Mouse (Mus musculus): Measurements from ENCODE around the gene Slc25a16. TPM values are rescaled to one million over a fixed set of nuclear protein-coding genes. Genes with fewer than 3 reads are reported as not detected.

Gene Slc25a16
- 15.3 and 35.4 TPM in 2 replicates for total RNA-seq (2014; rRNA removed; ENCODE audit: low replicate concordance)
- 14.8 and 19.6 TPM in 2 replicates for polyA plus RNA-seq (2015; fragmentation: Nextera tagmentation; extraction: Ambion mirVana)

- ATAC-seq (ENCODE audit: insufficient read depth, low read depth) (peak; percentile 97), DNase-seq (ENCODE audit: low spot score) (peak; percentile 79)
- Histone ChIP-seq H3K27me3 (ENCODE audit: control insufficient read depth, insufficient read depth, low read length) (no peaks in the 10 kb centered on the region), H3K4me2 (ENCODE audit: low read depth, low read length) (peak within 1 kb of the TSS; percentile 81), H3K4me1 (ENCODE audit: control insufficient read depth, insufficient read depth) (peaks cover 9% of the 10 kb centered on the region), H3K4me3 (ENCODE audit: low read depth, low read length) (peak within 1 kb of the TSS; percentile 76), H3K9me3 (replicated peaks; ENCODE audit: control insufficient read depth, low read length) (no peaks in the 10 kb centered on the region), H3K36me3 (replicated peaks; ENCODE audit: control insufficient read depth, insufficient read depth, low read length) (no peaks in the 10 kb centered on the region), H3K9ac (replicated peaks; ENCODE audit: low read depth, low read length) (peak within 1 kb of the TSS; percentile 81), H3K27ac (ENCODE audit: low read depth) (peak within 1 kb of the TSS; percentile 93)
- 6% methylated on average over 48 of the region's 50 CpGs for WGBS
- TF ChIP-seq CTCF (IDR thresholded peaks at IDR 0.05; ENCODE audit: low read depth) (no peak), EP300 (IDR thresholded peaks at IDR 0.05; ENCODE audit: low read depth) (no peak)
These were observed at the start of gene Slc25a16 for GRCm38 (mm10) chr10:62919925-62920765. Gene Slc25a16 (plus strand): TSS chr10:62920633.

DNA sequence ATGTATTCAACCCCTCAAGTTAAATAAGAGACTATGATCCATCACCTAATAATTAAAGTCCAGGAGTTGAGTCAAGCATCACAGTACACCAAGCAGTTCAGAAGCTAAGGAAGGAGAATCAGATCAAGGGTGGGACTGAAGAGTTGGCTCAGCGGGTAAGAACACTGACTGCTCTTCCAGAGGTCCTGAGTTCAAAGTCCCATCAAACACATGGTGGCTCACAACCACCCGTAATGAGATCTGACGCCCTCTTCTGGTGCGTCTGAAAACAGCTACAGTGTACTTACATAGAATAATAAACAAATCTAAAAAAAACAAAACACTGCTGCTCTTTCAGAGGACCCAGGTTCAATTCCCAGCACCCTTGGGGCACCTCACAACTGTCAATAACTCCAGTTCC, 45.6 kb upstream of the Slc25a16 start:
- Histone ChIP-seq H3K9me3 (replicated peaks; ENCODE audit: control insufficient read depth, low read length) (no peaks in the 10 kb centered on the region), H3K27ac (ENCODE audit: low read depth) (no peak overlapping the region), H3K4me2 (ENCODE audit: low read depth, low read length) (no peak overlapping the region), H3K4me1 (ENCODE audit: control insufficient read depth, insufficient read depth) (no peaks in the 10 kb centered on the region), H3K9ac (replicated peaks; ENCODE audit: low read depth, low read length) (no peak overlapping the region), H3K4me3 (ENCODE audit: low read depth, low read length) (no peak overlapping the region), H3K36me3 (replicated peaks; ENCODE audit: control insufficient read depth, insufficient read depth, low read length) (peaks cover 10% of the 10 kb centered on the region; the same call in 1 of the 2 replicates), H3K27me3 (ENCODE audit: control insufficient read depth, insufficient read depth, low read length) (no peaks in the 10 kb centered on the region)
- DNase-seq (ENCODE audit: low spot score) (no peak), ATAC-seq (ENCODE audit: insufficient read depth, low read depth) (no peak)
- WGBS: 80% methylated on average over 4 of the region's 4 CpGs
- no peak for TF ChIP-seq EP300 (IDR thresholded peaks at IDR 0.05; ENCODE audit: low read depth)
- TF ChIP-seq CTCF (IDR thresholded peaks at IDR 0.05; ENCODE audit: low read depth): no peak

GRCm38 (mm10) chr10:62875565-62875964, 44.9 kb upstream of the Slc25a16 start:
- H3K4me2 ChIP-seq (ENCODE audit: low read depth, low read length): no peak overlapping the region
- H3K4me3 ChIP-seq (ENCODE audit: low read depth, low read length): no peak overlapping the region
- TF ChIP-seq CTCF (IDR thresholded peaks at IDR 0.05; ENCODE audit: low read depth) (no peak), EP300 (IDR thresholded peaks at IDR 0.05; ENCODE audit: low read depth) (no peak)
- DNase-seq (ENCODE audit: low spot score): no peak
- 86% methylated on average over 4 of the region's 4 CpGs for WGBS
- no peaks in the 10 kb centered on the region for H3K27me3 ChIP-seq (ENCODE audit: control insufficient read depth, insufficient read depth, low read length)
- H3K36me3 ChIP-seq (replicated peaks; ENCODE audit: control insufficient read depth, insufficient read depth, low read length): peaks cover 11% of the 10 kb centered on the region; the same call in 1 of the 2 replicates
- no peak for ATAC-seq (ENCODE audit: insufficient read depth, low read depth)
- H3K9me3 ChIP-seq (replicated peaks; ENCODE audit: control insufficient read depth, low read length): no peaks in the 10 kb centered on the region
- no peak overlapping the region for H3K9ac ChIP-seq (replicated peaks; ENCODE audit: low read depth, low read length)
- H3K4me1 ChIP-seq (ENCODE audit: control insufficient read depth, insufficient read depth): no peaks in the 10 kb centered on the region
- no peak overlapping the region for H3K27ac ChIP-seq (ENCODE audit: low read depth)

- TF ChIP-seq EP300 (IDR thresholded peaks at IDR 0.05; ENCODE audit: low read depth) (no peak), CTCF (IDR thresholded peaks at IDR 0.05; ENCODE audit: low read depth) (no peak)
- Histone ChIP-seq H3K27me3 (ENCODE audit: control insufficient read depth, insufficient read depth, low read length) (no peaks in the 10 kb centered on the region), H3K9me3 (replicated peaks; ENCODE audit: control insufficient read depth, low read length) (no peaks in the 10 kb centered on the region), H3K4me2 (ENCODE audit: low read depth, low read length) (no peak overlapping the region), H3K9ac (replicated peaks; ENCODE audit: low read depth, low read length) (no peak overlapping the region), H3K4me3 (ENCODE audit: low read depth, low read length) (no peak overlapping the region), H3K4me1 (ENCODE audit: control insufficient read depth, insufficient read depth) (no peaks in the 10 kb centered on the region), H3K27ac (ENCODE audit: low read depth) (no peak overlapping the region), H3K36me3 (replicated peaks; ENCODE audit: control insufficient read depth, insufficient read depth, low read length) (peaks cover 11% of the 10 kb centered on the region; the same call in 1 of the 2 replicates)
- ATAC-seq (ENCODE audit: insufficient read depth, low read depth) (no peak), DNase-seq (ENCODE audit: low spot score) (no peak)
- 87% methylated on average over 13 of the region's 13 CpGs for WGBS
These were observed 42.4 kb upstream of the Slc25a16 start for GRCm38 (mm10) chr10:62878056-62878455.

DNA sequence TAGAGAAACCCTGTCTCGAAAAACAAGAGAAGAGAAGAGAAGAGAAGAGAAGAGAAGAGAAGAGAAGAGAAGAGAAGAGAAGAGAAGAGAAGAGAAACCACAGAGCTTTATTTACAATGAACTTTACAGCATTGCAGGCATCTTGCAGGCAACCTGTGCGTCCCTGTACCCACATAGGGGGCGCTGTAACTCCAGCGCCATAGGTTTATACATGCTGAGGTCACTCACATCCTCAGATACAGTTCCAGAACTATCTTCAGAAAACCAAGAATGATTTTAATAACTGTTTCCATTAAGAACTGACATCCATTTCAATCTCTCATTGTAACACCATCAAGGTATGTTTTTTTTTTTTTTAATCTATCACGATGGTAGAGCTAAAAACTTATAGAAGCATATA, 39.2 kb upstream of the Slc25a16 start:
- H3K9me3 ChIP-seq (replicated peaks; ENCODE audit: control insufficient read depth, low read length): no peaks in the 10 kb centered on the region
- no peak for DNase-seq (ENCODE audit: low spot score)
- TF ChIP-seq EP300 (IDR thresholded peaks at IDR 0.05; ENCODE audit: low read depth): no peak
- peak; percentile 30; the same call in 1 of the 2 replicates for TF ChIP-seq CTCF (IDR thresholded peaks at IDR 0.05; ENCODE audit: low read depth)

More for the DNA sequence above, 39.2 kb upstream of the Slc25a16 start:
- no peak for ATAC-seq (ENCODE audit: insufficient read depth, low read depth)
- Histone ChIP-seq H3K36me3 (replicated peaks; ENCODE audit: control insufficient read depth, insufficient read depth, low read length) (peaks cover 11% of the 10 kb centered on the region; the same call in 1 of the 2 replicates), H3K4me2 (ENCODE audit: low read depth, low read length) (no peak overlapping the region), H3K4me3 (ENCODE audit: low read depth, low read length) (no peak overlapping the region), H3K27me3 (ENCODE audit: control insufficient read depth, insufficient read depth, low read length) (no peaks in the 10 kb centered on the region), H3K9ac (replicated peaks; ENCODE audit: low read depth, low read length) (no peak overlapping the region), H3K4me1 (ENCODE audit: control insufficient read depth, insufficient read depth) (no peaks in the 10 kb centered on the region), H3K27ac (ENCODE audit: low read depth) (no peak overlapping the region)
- 49% methylated on average over 5 of the region's 5 CpGs for WGBS

All from heart, postnatal 0 days (tissue).